Mouse (Mus musculus): ENCODE data around the gene Olfr211. TPM values are rescaled to one million over a fixed set of nuclear protein-coding genes. Genes with fewer than 3 reads are reported as not detected.
A peak's percentile ranks its signal among the peaks of the same experiment; 100 is the strongest.

Gene Olfr211
- total and polyA plus RNA-seq, 3 experiments, result not detected

DNA sequence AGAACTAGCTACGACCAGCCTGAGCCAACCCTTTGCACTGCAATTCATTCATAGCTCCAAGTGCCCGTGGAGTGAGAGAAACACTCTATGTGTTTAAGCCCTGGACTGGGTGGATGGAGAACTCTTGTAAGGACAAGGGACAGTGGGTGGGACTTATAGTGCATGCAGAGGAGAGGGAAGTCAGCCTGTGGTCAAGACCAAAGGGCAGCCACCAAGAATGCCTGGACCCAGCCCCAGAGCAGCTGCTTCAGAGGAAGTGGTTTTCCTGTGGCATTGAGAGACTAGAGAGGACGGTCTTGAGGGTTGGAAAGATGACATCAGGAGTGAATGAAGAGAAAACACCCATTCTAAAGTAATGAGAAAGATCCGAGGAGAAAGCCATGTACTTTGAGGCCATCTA lies 33.1 kb upstream of the Olfr211 start:
- H3K27ac ChIP-seq (ENCODE audit: control insufficient read depth, low read depth, low read length), result peak overlapping the region; percentile 90

DNA sequence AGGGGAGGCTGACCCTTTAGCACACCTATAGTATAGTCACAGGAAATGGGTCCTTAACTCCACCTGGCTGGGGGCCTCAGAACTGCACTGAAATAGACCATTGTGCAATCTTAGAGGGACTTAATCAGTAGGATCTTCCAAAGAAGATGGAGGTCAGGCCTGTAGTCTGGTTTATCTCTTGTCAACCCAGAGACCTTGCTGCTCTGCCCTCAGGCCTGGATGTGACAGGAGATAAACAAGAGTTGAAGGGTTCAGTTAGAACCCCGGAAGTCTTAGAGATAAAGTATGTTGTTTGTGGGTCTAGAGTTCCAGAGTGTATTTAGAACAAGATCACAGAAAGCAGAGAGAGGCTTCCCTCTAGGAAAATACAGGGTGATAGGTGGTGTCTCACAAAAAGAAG lies 32.4 kb upstream of the Olfr211 start:
- Histone ChIP-seq H3K27ac (ENCODE audit: control insufficient read depth, low read depth, low read length) (peak overlapping the region; percentile 90), H3K36me3 (ENCODE audit: control insufficient read depth in 1 of 2, insufficient read depth in 2 of 2, low read length in 2 of 2) (peaks cover 0 to 40% of the 10 kb centered on the region in 2 experiments; a peak in 2 of 4 replicates), H3K27me3 (ENCODE audit: control insufficient read depth in 1 of 2, insufficient read depth in 2 of 2, low read length in 2 of 2) (no peaks in the 10 kb centered on the region), H3K9me3 (replicated peaks; ENCODE audit: insufficient read depth, low read length) (no peaks in the 10 kb centered on the region), H3K4me1 (ENCODE audit: control insufficient read depth in 1 of 2, insufficient read depth in 2 of 2, low read length in 2 of 2) (peaks cover 34 to 48% of the 10 kb centered on the region in 2 experiments), H3K79me2 (ENCODE audit: control insufficient read depth, insufficient read depth, low read length, poor library complexity) (no peaks in the 10 kb centered on the region), H3K9ac (ENCODE audit: control insufficient read depth, low read depth, low read length, poor library complexity, severe bottlenecking) (no peak overlapping the region), H3K4me3 (ENCODE audit: control insufficient read depth in 1 of 2, insufficient read depth in 1 of 2, low read depth in 2 of 2, low read length in 2 of 2) (no peak overlapping the region)
- peak; percentile 59 for DNase-seq (ENCODE audit: low read depth, low spot score)
- no peak for TF ChIP-seq NELFE (IDR thresholded peaks at IDR 0.05; ENCODE audit: low read depth, low read length)
- TF ChIP-seq ELF1 (IDR thresholded peaks at IDR 0.05; ENCODE audit: low read depth, low read length), result peak; percentile 83
- TF ChIP-seq ETS1 (IDR thresholded peaks at IDR 0.05; ENCODE audit: low read depth, low read length), result peak; percentile 80
- no peak for TF ChIP-seq E2F4 (IDR thresholded peaks at IDR 0.05; ENCODE audit: borderline replicate concordance, low read depth, low read length)
- 0 out of 2 replicates have a peak, but pooled peaks have one; percentile 30 for TF ChIP-seq MAFK (IDR thresholded peaks at IDR 0.05; ENCODE audit: borderline replicate concordance, low read depth, low read length)
- peak; percentile 58; the same call in 1 of the 2 replicates for TF ChIP-seq MXI1 (IDR thresholded peaks at IDR 0.05; ENCODE audit: low read depth, low read length)
- peak; percentile 40; the same call in 1 of the 2 replicates for TF ChIP-seq MYC (IDR thresholded peaks at IDR 0.05; ENCODE audit: low read depth, low read length)
- TF ChIP-seq TCF12 (IDR thresholded peaks at IDR 0.05; ENCODE audit: low read depth, low read length), result peak; percentile 93
- TF ChIP-seq MYB (IDR thresholded peaks at IDR 0.05; ENCODE audit: low read depth, low read length), result peak; percentile 86
- TF ChIP-seq SMC3 (IDR thresholded peaks at IDR 0.05; ENCODE audit: low read depth, low read length), result no peak
- 0 out of 2 replicates have a peak, but pooled peaks have one; percentile 39 for TF ChIP-seq KAT2A (conservative IDR thresholded peaks at IDR 0.05; ENCODE audit: low read depth, low read length)
- TF ChIP-seq RAD21 (IDR thresholded peaks at IDR 0.05; ENCODE audit: low read depth, low read length), result no peak
- TF ChIP-seq GABPA (IDR thresholded peaks at IDR 0.05; ENCODE audit: low read depth, low read length), result no peak; the same call in 1 of the 2 replicates
- TF ChIP-seq CTCF (IDR thresholded peaks at IDR 0.05 in 2 of 3, conservative IDR thresholded peaks at IDR 0.05 in 1 of 3; ENCODE audit: control insufficient read depth in 1 of 3, insufficient read depth in 1 of 3, low read depth in 2 of 3, low read length in 3 of 3, poor library complexity in 1 of 3, severe bottlenecking in 1 of 3), result peak in 1 of 3 experiments; percentile 18; a peak in 2 of 6 replicates
- TF ChIP-seq EP300 (IDR thresholded peaks at IDR 0.05; ENCODE audit: low read depth in 1 of 2, low read length in 2 of 2), result peak; percentile 96 to 97
- peak; percentile 91 for TF ChIP-seq GATA1 (IDR thresholded peaks at IDR 0.05; ENCODE audit: low read depth, low read length)
- TF ChIP-seq ZMIZ1 (IDR thresholded peaks at IDR 0.05; ENCODE audit: low read depth, low read length), result 0 out of 2 replicates have a peak, but pooled peaks have one; percentile 32
- TF ChIP-seq MAZ (IDR thresholded peaks at IDR 0.05; ENCODE audit: low read depth, low read length), result peak; percentile 58; the same call in 1 of the 2 replicates
- TF ChIP-seq SIN3A (IDR thresholded peaks at IDR 0.05; ENCODE audit: low read length), result peak; percentile 82
- no peak for TF ChIP-seq POLR2AphosphoS5 (IDR thresholded peaks at IDR 0.05; ENCODE audit: borderline replicate concordance, low read depth, low read length)
- TF ChIP-seq POLR2A (IDR thresholded peaks at IDR 0.05; ENCODE audit: control insufficient read depth in 1 of 2, insufficient read depth in 1 of 2, low read depth in 1 of 2, low read length in 2 of 2, poor library complexity in 1 of 2), result no peak
- TF ChIP-seq UBTF (IDR thresholded peaks at IDR 0.05; ENCODE audit: borderline replicate concordance, insufficient read depth, low read depth, low read length), result no peak
- peak; percentile 39; the same call in 1 of the 2 replicates for TF ChIP-seq TAL1 (IDR thresholded peaks at IDR 0.05; ENCODE audit: low read length)
- no peak; the same call in 1 of the 2 replicates for TF ChIP-seq MEF2A (IDR thresholded peaks at IDR 0.05; ENCODE audit: extremely low read depth, insufficient replicate concordance, low read depth, low read length, poor library complexity, severe bottlenecking)
- peak; percentile 75 for TF ChIP-seq RCOR1 (IDR thresholded peaks at IDR 0.05; ENCODE audit: low read depth, low read length)
- TF ChIP-seq USF1 (IDR thresholded peaks at IDR 0.05; ENCODE audit: low read depth, low read length), result no peak

More for the DNA sequence above, 33.1 kb upstream of the Olfr211 start:
- H3K4me3 ChIP-seq (ENCODE audit: control insufficient read depth in 1 of 2, insufficient read depth in 1 of 2, low read depth in 2 of 2, low read length in 2 of 2), result no peak overlapping the region
- H3K36me3 ChIP-seq (ENCODE audit: control insufficient read depth in 1 of 2, insufficient read depth in 2 of 2, low read length in 2 of 2), result peaks cover 0 to 40% of the 10 kb centered on the region in 2 experiments; a peak in 2 of 4 replicates
- no peaks in the 10 kb centered on the region for H3K27me3 ChIP-seq (ENCODE audit: control insufficient read depth in 1 of 2, insufficient read depth in 2 of 2, low read length in 2 of 2)
- DNase-seq (ENCODE audit: low read depth, low spot score), result peak; percentile 25
- H3K79me2 ChIP-seq (ENCODE audit: control insufficient read depth, insufficient read depth, low read length, poor library complexity), result no peaks in the 10 kb centered on the region
- peaks cover 34 to 48% of the 10 kb centered on the region in 2 experiments for H3K4me1 ChIP-seq (ENCODE audit: control insufficient read depth in 1 of 2, insufficient read depth in 2 of 2, low read length in 2 of 2)
- TF ChIP-seq MAX (IDR thresholded peaks at IDR 0.05; ENCODE audit: low read length), result no peak
- TF ChIP-seq NRF1 (IDR thresholded peaks at IDR 0.05; ENCODE audit: insufficient read depth, low read depth, low read length, poor library complexity, severe bottlenecking), result no peak
- no peak for TF ChIP-seq GABPA (IDR thresholded peaks at IDR 0.05; ENCODE audit: low read depth, low read length)
- no peak for TF ChIP-seq GATA1 (IDR thresholded peaks at IDR 0.05; ENCODE audit: low read depth, low read length)
- TF ChIP-seq EP300 (IDR thresholded peaks at IDR 0.05; ENCODE audit: low read depth in 1 of 2, low read length in 2 of 2), result no peak
- no peak for TF ChIP-seq SMC3 (IDR thresholded peaks at IDR 0.05; ENCODE audit: low read depth, low read length)
- TF ChIP-seq CTCF (IDR thresholded peaks at IDR 0.05 in 2 of 3, conservative IDR thresholded peaks at IDR 0.05 in 1 of 3; ENCODE audit: control insufficient read depth in 1 of 3, insufficient read depth in 1 of 3, low read depth in 2 of 3, low read length in 3 of 3, poor library complexity in 1 of 3, severe bottlenecking in 1 of 3), result no peak
- TF ChIP-seq MAFK (IDR thresholded peaks at IDR 0.05; ENCODE audit: borderline replicate concordance, low read depth, low read length), result no peak
- TF ChIP-seq HCFC1 (IDR thresholded peaks at IDR 0.05; ENCODE audit: low read depth, low read length), result no peak
- no peak for TF ChIP-seq MEF2A (IDR thresholded peaks at IDR 0.05; ENCODE audit: extremely low read depth, insufficient replicate concordance, low read depth, low read length, poor library complexity, severe bottlenecking)
- TF ChIP-seq POLR2AphosphoS5 (IDR thresholded peaks at IDR 0.05; ENCODE audit: borderline replicate concordance, low read depth, low read length), result no peak
- no peak for TF ChIP-seq TBP (IDR thresholded peaks at IDR 0.05; ENCODE audit: low read depth, low read length)
- TF ChIP-seq UBTF (IDR thresholded peaks at IDR 0.05; ENCODE audit: borderline replicate concordance, insufficient read depth, low read depth, low read length), result no peak
- H3K9me3 ChIP-seq (replicated peaks; ENCODE audit: insufficient read depth, low read length), result no peaks in the 10 kb centered on the region
- H3K9ac ChIP-seq (ENCODE audit: control insufficient read depth, low read depth, low read length, poor library complexity, severe bottlenecking), result no peak overlapping the region
